Mouse (Mus musculus) liver, embryonic 14.5 days (tissue): ENCODE data around the gene Alkbh7.

Experiments
- CTCF ChIP-seq: IDR thresholded peaks from 2 replicates; pipeline ENCODE4 v1.5.1; 2016; ENCODE audit warnings: antibody characterized with exemption, low read depth, control low read depth
- EP300 ChIP-seq: IDR thresholded peaks from 2 replicates; pipeline ENCODE4 v1.6.1; 2016; ENCODE audit warnings: antibody characterized with exemption, low read depth

DNA sequence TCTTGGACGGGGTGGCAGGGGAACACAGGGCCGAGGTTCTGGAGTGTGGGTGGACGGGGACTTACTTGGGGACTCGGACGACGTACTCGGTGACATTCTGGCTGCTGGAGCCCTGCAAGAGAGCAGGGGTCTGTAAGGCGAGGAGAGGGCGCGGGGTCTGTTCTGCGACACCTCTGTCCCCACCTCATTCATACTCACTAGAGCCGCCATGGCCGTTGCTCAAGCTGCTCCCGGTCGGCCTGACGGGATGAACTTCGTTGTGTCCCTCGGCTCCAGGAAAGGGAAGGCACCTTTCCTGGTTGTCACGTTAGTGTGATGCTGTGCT, 13.7 kb downstream of the Alkbh7 start:
- no peak; the same call in 1 of the 2 replicates for TF ChIP-seq EP300
- no peak for TF ChIP-seq CTCF
